Comparison of ENCODE assay signal across 8 mouse cellular contexts in the genomic region with DNA sequence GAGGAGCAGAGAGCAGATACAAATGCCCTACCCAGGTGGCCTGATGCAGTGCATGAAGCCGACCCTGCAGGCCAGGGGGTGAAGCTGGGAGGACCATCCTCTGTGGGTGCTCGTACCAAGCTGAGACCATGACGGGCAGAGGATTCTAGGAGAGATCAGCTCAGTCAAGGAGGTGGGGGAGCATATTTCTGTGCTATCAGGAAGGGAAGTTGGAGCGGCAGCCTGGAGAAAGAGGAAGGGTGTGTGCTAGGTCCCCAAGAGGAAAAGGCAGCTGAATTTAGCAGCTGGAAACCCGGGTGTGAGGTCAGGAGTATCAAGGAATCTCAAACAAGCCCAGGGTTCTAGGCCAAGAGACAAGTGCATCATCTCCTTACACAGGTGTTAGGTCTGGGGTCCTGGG. TPM values are rescaled to one million over a fixed set of nuclear protein-coding genes. Genes with fewer than 3 reads are reported as not detected.
A peak's percentile ranks its signal among the peaks of the same experiment; 100 is the strongest.
DNase-seq lines count a peak whose midpoint lies in the region; ATAC-seq and TF ChIP-seq lines count a peak whose summit lies in the region.

No protein-coding gene starts in this region.

- no peak for DNase-seq in hindbrain, embryonic 11.5 days (ENCODE audit: low spot score)
- DNase-seq in forebrain, embryonic 10.5 days (ENCODE audit: extremely low spot score, low spot score): no peak
- DNase-seq in retina, embryonic 14.5 days (ENCODE audit: low spot score): no peak
- DNase-seq in embryo, embryonic 10.5 days (ENCODE audit: low spot score): no peak

- no peaks in the 10 kb centered on the region for H3K9me3 ChIP-seq in hindbrain, embryonic 13.5 days
- H3K9me3 ChIP-seq in hindbrain, embryonic 11.5 days (ENCODE audit: control insufficient read depth, low read length): no peaks in the 10 kb centered on the region
- no peaks in the 10 kb centered on the region for H3K9me3 ChIP-seq in intestine, embryonic 15.5 days
- no peaks in the 10 kb centered on the region for H3K9me3 ChIP-seq in forebrain, embryonic 10.5 days

- H3K4me3 ChIP-seq in hindbrain, embryonic 13.5 days: no peak overlapping the region
- no peak overlapping the region for H3K4me3 ChIP-seq in hindbrain, embryonic 11.5 days (ENCODE audit: low read depth, low read length)
- peak overlapping the region; percentile 43; the same call in 1 of the 2 replicates for H3K4me3 ChIP-seq in cortical plate, adult 2 months (ENCODE audit: insufficient read depth, low read length)
- no peak overlapping the region for H3K4me3 ChIP-seq in intestine, embryonic 15.5 days (replicated peaks)
- no peak overlapping the region for H3K4me3 ChIP-seq in macrophage (ENCODE audit: inconsistent target)
- H3K4me3 ChIP-seq in forebrain, embryonic 10.5 days: no peak overlapping the region

- no peak overlapping the region for H3K27ac ChIP-seq in hindbrain, embryonic 13.5 days
- H3K27ac ChIP-seq in hindbrain, embryonic 11.5 days (ENCODE audit: low read depth, low read length): no peak overlapping the region
- H3K27ac ChIP-seq in cortical plate, adult 2 months (ENCODE audit: insufficient read depth, low read length): no peak overlapping the region
- H3K27ac ChIP-seq in intestine, embryonic 15.5 days: no peak overlapping the region
- H3K27ac ChIP-seq in macrophage: peak overlapping the region; percentile 22
- no peak overlapping the region for H3K27ac ChIP-seq in forebrain, embryonic 10.5 days

- H3K4me2 ChIP-seq in hindbrain, embryonic 13.5 days: peak overlapping the region; percentile 95
- H3K4me2 ChIP-seq in hindbrain, embryonic 11.5 days (replicated peaks; ENCODE audit: low read depth, low read length): no peak overlapping the region
- peak overlapping the region; percentile 93 for H3K4me2 ChIP-seq in intestine, embryonic 15.5 days (replicated peaks)

- peaks cover 63% of the 10 kb centered on the region for H3K4me1 ChIP-seq in hindbrain, embryonic 13.5 days (replicated peaks)
- H3K4me1 ChIP-seq in hindbrain, embryonic 11.5 days (replicated peaks; ENCODE audit: control insufficient read depth, insufficient read depth, low read length): peaks cover 10% of the 10 kb centered on the region
- H3K4me1 ChIP-seq in cortical plate, adult 2 months (ENCODE audit: control insufficient read depth, insufficient read depth, low read length): peaks cover 4% of the 10 kb centered on the region
- H3K4me1 ChIP-seq in intestine, embryonic 15.5 days (replicated peaks): peaks cover 53% of the 10 kb centered on the region
- H3K4me1 ChIP-seq in forebrain, embryonic 10.5 days: peaks cover 66% of the 10 kb centered on the region

- H3K79me2 ChIP-seq in macrophage (ENCODE audit: inconsistent target): no peaks in the 10 kb centered on the region

- TF ChIP-seq POLR2A in cortical plate, adult 2 months (IDR thresholded peaks at IDR 0.05; ENCODE audit: extremely low read depth, insufficient read depth, low read length): no peak

- peak overlapping the region; percentile 94 for H3K9ac ChIP-seq in hindbrain, embryonic 13.5 days
- no peak overlapping the region for H3K9ac ChIP-seq in hindbrain, embryonic 11.5 days (ENCODE audit: low read depth, low read length)
- no peak overlapping the region for H3K9ac ChIP-seq in intestine, embryonic 15.5 days

- no peak for TF ChIP-seq CTCF in cortical plate, adult 2 months (IDR thresholded peaks at IDR 0.05; ENCODE audit: extremely low read depth, insufficient read depth, low read length)

- H3K27me3 ChIP-seq in hindbrain, embryonic 13.5 days: peaks cover 54% of the 10 kb centered on the region
- peaks cover 18% of the 10 kb centered on the region for H3K27me3 ChIP-seq in hindbrain, embryonic 11.5 days (ENCODE audit: control insufficient read depth, insufficient read depth, low read length)
- H3K27me3 ChIP-seq in intestine, embryonic 15.5 days (replicated peaks): no peaks in the 10 kb centered on the region
- H3K27me3 ChIP-seq in forebrain, embryonic 10.5 days (ENCODE audit: poor library complexity, severe bottlenecking): peaks cover 93% of the 10 kb centered on the region

- H3K36me3 ChIP-seq in hindbrain, embryonic 13.5 days: no peaks in the 10 kb centered on the region
- no peaks in the 10 kb centered on the region for H3K36me3 ChIP-seq in hindbrain, embryonic 11.5 days (ENCODE audit: control insufficient read depth, insufficient read depth, low read length)
- H3K36me3 ChIP-seq in intestine, embryonic 15.5 days: no peaks in the 10 kb centered on the region
- no peaks in the 10 kb centered on the region for H3K36me3 ChIP-seq in macrophage (ENCODE audit: inconsistent target)
- H3K36me3 ChIP-seq in forebrain, embryonic 10.5 days (replicated peaks): no peaks in the 10 kb centered on the region

- 69% methylated on average over 5 of the region's 5 CpGs for WGBS in hindbrain, embryonic 13.5 days
- 75% methylated on average over 5 of the region's 5 CpGs for WGBS in hindbrain, embryonic 11.5 days
- 65% methylated on average over 5 of the region's 5 CpGs for WGBS in intestine, embryonic 15.5 days
- WGBS in macrophage (ENCODE audit: missing documents): 33% methylated on average over 5 of the region's 5 CpGs
- 69% methylated on average over 5 of the region's 5 CpGs for whole genome bisulfite sequencing in forebrain, embryonic 10.5 days

- ATAC-seq in hindbrain, embryonic 13.5 days (ENCODE audit: low FRiP score): no peak
- no peak for ATAC-seq in hindbrain, embryonic 11.5 days (ENCODE audit: low FRiP score)
- no peak for ATAC-seq in intestine, embryonic 15.5 days

RNA-seq across cellular contexts. Expression of gene Katnb1, which starts 59.6 kb away (rescaled TPM):
- polyA plus RNA-seq in hindbrain, embryonic 13.5 days (2015; fragmentation: Nextera tagmentation; extraction: Ambion mirVana): 38.4 and 38.8 TPM in 2 replicates
- 24.8 and 30.0 TPM in 2 replicates for polyA plus RNA-seq in hindbrain, embryonic 11.5 days (2014; fragmentation: Nextera tagmentation; extraction: Ambion mirVana)
- 49.1 and 50.1 TPM in 2 replicates for polyA plus RNA-seq in cortical plate, adult 2 months (2012; rRNA removed)
- polyA plus RNA-seq in intestine, embryonic 15.5 days (2015; fragmentation: Nextera tagmentation; extraction: Ambion mirVana): 13.9 and 14.6 TPM in 2 replicates
- 10 to 100 TPM in 20 of 26 experiments, 1 to 10 TPM in 6; 3.0 to 30.8 (median 17.2) TPM for total RNA-seq in macrophage (2018; cell fraction: chromatin; rRNA removed)
- 10 to 100 TPM in 4 of 26 experiments, 1 to 10 TPM in 22; 5.1 to 11.0 (median 8.5) TPM for total RNA-seq in macrophage (2018; cell fraction: cytosol; rRNA removed)
- total RNA-seq in macrophage (2018; cell fraction: nucleus; rRNA removed): 10 to 100 TPM in 12 of 26 experiments, 1 to 10 TPM in 14; 3.3 to 18.1 (median 9.7) TPM
- 7.0 to 7.8 TPM (median 7.1 TPM) in 3 replicates for polyA plus RNA-seq in macrophage (2018)
- polyA plus RNA-seq in forebrain, embryonic 10.5 days (2016; fragmentation: Nextera tagmentation; extraction: Ambion mirVana): 30.7 and 33.1 TPM in 2 replicates
